Mouse (Mus musculus) heart, adult 2 months (tissue): ENCODE measurements at regions not wholly inside any gene's neighbourhood (a gene's known extent, or its start where the extent isn't known, plus 50 kb on each side); places are given as distances from the start of the nearest gene placed in this dataset.
A peak's percentile ranks its signal among the peaks of the same experiment; 100 is the strongest.

Experiments
- DNase-seq, 2 experiments: peaks; one replicate each; pipeline ENCODE4 v3.0.0; 2021
- H3K27ac ChIP-seq: fragments of 200-600 bp; 2 replicates; pipeline ENCODE4 v1.8.1; 2022
- H3K27me3 ChIP-seq: fragments of 200-500 bp; 2 replicates; pipeline ENCODE4 v1.6.1; 2012; ENCODE audit warnings: mild to moderate bottlenecking, low read length, inconsistent platforms, mixed read lengths; ENCODE audit not compliant: control insufficient read depth, insufficient read depth
- H3K36me3 ChIP-seq: fragments of 200-500 bp; 2 replicates; pipeline ENCODE4 v1.6.1; 2012; ENCODE audit warnings: low read length, inconsistent platforms; ENCODE audit not compliant: control insufficient read depth, insufficient read depth
- H3K4me1 ChIP-seq: fragments of 200-500 bp; 2 replicates; pipeline ENCODE4 v1.6.1; 2011; ENCODE audit warnings: low read length; ENCODE audit not compliant: control insufficient read depth, insufficient read depth
- H3K4me3 ChIP-seq: fragments of 200-600 bp; 2 replicates; pipeline ENCODE4 v1.8.1; 2022
- H3K79me2 ChIP-seq: fragments of 200-500 bp; replicated peaks from 2 replicates; pipeline ENCODE4 v1.6.1; 2012; ENCODE audit warnings: mild to moderate bottlenecking, inconsistent platforms, low read length, moderate library complexity, mixed read lengths; ENCODE audit not compliant: control insufficient read depth, insufficient read depth
- H3K9ac ChIP-seq: fragments of 200-500 bp; 2 replicates; pipeline ENCODE4 v1.6.1; 2012; ENCODE audit warnings: low read depth, mild to moderate bottlenecking, control low read depth, inconsistent platforms, low read length, mixed read lengths
- CTCF ChIP-seq: fragments of 200-600 bp; IDR thresholded peaks from 2 replicates; pipeline ENCODE4 v1.8.1; 2022; ENCODE audit warnings: antibody characterized with exemption, mild to moderate bottlenecking, moderate library complexity
- EP300 ChIP-seq: fragments of 200-500 bp; IDR thresholded peaks from 2 replicates; pipeline ENCODE4 v1.6.1; 2011; ENCODE audit warnings: low read depth, low read length, control low read depth; ENCODE audit not compliant: insufficient read depth
- POLR2A ChIP-seq: fragments of 200-500 bp; IDR thresholded peaks from 2 replicates; pipeline ENCODE4 v1.6.1; 2011; ENCODE audit warnings: mild to moderate bottlenecking, low read depth, low read length, control low read depth; ENCODE audit not compliant: insufficient read depth
- WGBS: fragments of 180-500 bp; shearing (Covaris S2); methylation state at CpG from one replicate; pipeline ENCODE4 v1.1.7; 2018; 5-methylcytosine and 5-hydroxymethylcytosine counted together
- intact Hi-C: fragments of 180-260 bp; cut with DNase I; formaldehyde crosslinking; loops from one replicate; pipeline ENCODE4 v1.15.1; 2025

DNA sequence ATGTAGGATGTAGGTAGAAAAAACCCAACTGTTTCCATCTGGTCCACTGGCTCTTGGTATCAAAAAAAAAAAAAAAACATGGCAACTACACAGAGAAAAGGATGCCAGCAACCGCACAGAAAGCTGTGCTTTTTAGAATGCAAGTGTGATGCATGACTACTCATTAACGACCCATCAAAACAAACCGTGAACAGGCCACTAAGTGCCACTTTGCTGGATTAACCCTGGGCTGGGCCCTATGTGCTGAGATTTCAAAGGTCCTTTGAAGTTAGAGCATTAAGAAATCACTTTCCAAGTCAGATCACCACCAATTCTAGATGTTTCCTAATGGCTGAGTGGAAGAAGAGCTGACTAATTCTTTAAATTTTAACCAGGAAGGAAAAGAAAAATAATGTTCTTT is 73.7 kb upstream of the Magi3 start:
- Histone ChIP-seq H3K27me3 (no peaks in the 10 kb centered on the region), H3K27ac (no peak overlapping the region), H3K36me3 (no peaks in the 10 kb centered on the region; the same call in 1 of the 2 replicates), H3K9ac (no peak overlapping the region), H3K79me2 (no peaks in the 10 kb centered on the region), H3K4me3 (no peak overlapping the region), H3K4me1 (peaks cover 8% of the 10 kb centered on the region)
- intact Hi-C loops, result no loop called here
- DNase-seq, result no peak
- TF ChIP-seq CTCF, result no peak
- no peak for TF ChIP-seq POLR2A
- no peak for TF ChIP-seq EP300
- 78% methylated on average over 3 of the region's 3 CpGs for WGBS

DNA sequence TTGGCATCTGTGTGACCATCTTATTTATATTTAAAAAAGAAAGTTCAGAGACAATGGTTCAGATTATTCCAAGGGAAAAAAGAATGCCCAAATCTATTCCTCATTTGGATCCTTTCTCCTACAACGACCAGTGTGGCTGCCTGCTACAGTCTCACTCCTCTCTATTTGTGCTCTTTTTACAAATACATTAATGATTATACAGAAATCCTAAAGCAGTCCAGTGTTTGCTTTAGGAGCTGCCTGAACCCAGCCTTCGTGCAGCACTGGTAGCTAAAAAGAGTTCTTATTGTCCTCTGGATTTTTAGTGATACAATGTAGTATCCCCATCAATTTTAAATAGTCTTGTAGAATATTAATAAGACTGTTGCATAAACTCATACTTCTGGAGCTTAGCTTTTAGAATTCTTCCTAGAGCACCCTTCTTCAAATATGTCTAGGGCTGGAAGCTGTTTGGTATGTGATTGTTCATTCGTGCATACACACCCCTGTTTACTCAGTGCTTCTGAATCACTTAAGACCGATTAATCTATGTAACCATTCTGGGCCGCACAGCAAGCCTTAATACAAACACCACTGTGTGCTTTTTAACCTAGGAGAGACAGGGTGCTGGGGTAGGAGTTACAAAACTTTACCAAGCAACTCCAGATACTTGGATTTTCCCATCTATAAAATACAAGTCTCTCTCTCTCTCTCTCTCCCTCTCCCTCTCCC is 69.0 kb upstream of the Magi3 start:
- 83% methylated on average over 5 of the region's 5 CpGs for WGBS
- H3K27me3 ChIP-seq, result no peaks in the 10 kb centered on the region
- no peaks in the 10 kb centered on the region for H3K36me3 ChIP-seq
- H3K79me2 ChIP-seq, result no peaks in the 10 kb centered on the region
- H3K27ac ChIP-seq, result no peak overlapping the region
- no peaks in the 10 kb centered on the region for H3K4me1 ChIP-seq
- H3K9ac ChIP-seq, result no peak overlapping the region
- intact Hi-C loops, result no loop called here
- no peak for TF ChIP-seq POLR2A
- no peak for TF ChIP-seq EP300
- TF ChIP-seq CTCF, result no peak
- H3K4me3 ChIP-seq, result no peak overlapping the region
- DNase-seq, result no peak

DNA sequence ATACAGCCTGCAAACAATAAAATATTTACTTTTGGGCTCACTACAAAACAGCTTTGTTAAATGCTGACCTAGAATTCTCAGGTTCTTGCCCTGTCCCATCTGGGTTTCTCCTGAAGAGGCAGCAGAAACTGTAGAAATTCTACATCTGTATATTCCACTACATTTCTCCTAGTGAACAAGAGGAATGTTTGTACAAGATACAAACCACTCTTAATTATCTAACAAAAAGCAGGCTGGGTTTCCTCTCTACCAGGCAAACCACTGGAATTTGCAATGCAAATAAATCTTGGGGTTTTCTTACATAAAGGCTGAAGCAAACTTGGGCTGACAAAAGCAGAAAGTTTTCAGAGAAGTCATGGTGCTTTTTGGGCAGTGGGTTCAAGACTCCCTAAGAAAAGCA is 67.7 kb upstream of the Magi3 start:
- no peak overlapping the region for H3K9ac ChIP-seq
- H3K27ac ChIP-seq, result no peak overlapping the region
- no peaks in the 10 kb centered on the region for H3K4me1 ChIP-seq
- no peaks in the 10 kb centered on the region for H3K79me2 ChIP-seq
- no peaks in the 10 kb centered on the region for H3K36me3 ChIP-seq
- intact Hi-C loops, result no loop called here
- TF ChIP-seq EP300 (no peak), CTCF (no peak), POLR2A (no peak)
- DNase-seq, result no peak
- H3K4me3 ChIP-seq, result no peak overlapping the region
- H3K27me3 ChIP-seq, result no peaks in the 10 kb centered on the region

DNA sequence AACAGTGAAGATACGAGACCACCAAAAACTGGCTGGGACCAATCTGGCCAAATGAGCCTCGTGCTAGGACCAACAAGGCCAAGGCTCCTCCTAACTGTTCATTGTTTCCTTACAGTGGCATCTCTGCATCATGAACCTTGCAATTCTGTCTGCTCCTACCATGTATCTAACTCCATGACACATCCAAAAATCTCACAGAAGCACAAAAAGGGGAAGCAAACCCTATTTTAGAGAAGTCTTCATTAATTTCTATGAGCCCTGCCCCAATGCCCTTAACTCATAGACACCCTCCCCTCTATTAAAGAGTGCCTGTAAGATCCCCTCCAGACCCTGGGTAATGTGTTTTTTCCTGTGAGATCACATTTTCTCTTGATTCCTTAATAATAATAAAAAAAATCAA is 64.8 kb upstream of the Magi3 start:
- Histone ChIP-seq H3K27me3 (no peaks in the 10 kb centered on the region), H3K79me2 (no peaks in the 10 kb centered on the region), H3K4me3 (no peak overlapping the region), H3K27ac (no peak overlapping the region), H3K4me1 (no peaks in the 10 kb centered on the region), H3K36me3 (no peaks in the 10 kb centered on the region), H3K9ac (no peak overlapping the region)
- WGBS, result 93% methylated on average over 2 of the region's 2 CpGs
- no peak for DNase-seq
- TF ChIP-seq EP300 (no peak), POLR2A (no peak), CTCF (no peak)
- intact Hi-C loops, result loop anchor here (5.0 kb wide), 1 partner anchor 43 kb away; no protein-coding TSS in a partner anchor

DNA sequence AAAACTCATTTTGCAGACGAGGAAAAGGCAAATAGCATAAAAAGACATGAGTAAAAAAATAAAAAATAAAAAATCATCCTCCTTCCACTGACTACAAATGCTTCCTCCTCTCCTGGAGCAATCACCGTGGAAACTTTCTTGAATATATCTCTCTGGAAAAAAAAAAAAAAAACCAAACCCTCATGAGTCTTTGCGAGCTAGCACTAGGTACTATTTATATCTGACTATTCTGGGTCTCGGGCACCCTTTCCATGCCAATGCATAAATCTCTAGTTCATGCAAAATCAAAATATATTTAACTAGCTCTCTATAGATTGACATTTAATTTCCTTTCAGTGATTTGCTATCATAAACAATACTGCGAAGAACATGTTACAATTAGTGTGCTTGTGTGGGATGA is 63.7 kb upstream of the Magi3 start:
- Histone ChIP-seq H3K4me3 (no peak overlapping the region), H3K27me3 (no peaks in the 10 kb centered on the region), H3K36me3 (no peaks in the 10 kb centered on the region), H3K9ac (no peak overlapping the region), H3K4me1 (no peaks in the 10 kb centered on the region), H3K27ac (no peak overlapping the region), H3K79me2 (no peaks in the 10 kb centered on the region)
- 41% methylated on average over 5 of the region's 5 CpGs for WGBS
- no peak for DNase-seq
- intact Hi-C loops, result loop anchor here (5.0 kb wide), 1 partner anchor 42 kb away; no protein-coding TSS in a partner anchor
- TF ChIP-seq POLR2A, result no peak
- no peak for TF ChIP-seq EP300
- TF ChIP-seq CTCF, result no peak

DNA sequence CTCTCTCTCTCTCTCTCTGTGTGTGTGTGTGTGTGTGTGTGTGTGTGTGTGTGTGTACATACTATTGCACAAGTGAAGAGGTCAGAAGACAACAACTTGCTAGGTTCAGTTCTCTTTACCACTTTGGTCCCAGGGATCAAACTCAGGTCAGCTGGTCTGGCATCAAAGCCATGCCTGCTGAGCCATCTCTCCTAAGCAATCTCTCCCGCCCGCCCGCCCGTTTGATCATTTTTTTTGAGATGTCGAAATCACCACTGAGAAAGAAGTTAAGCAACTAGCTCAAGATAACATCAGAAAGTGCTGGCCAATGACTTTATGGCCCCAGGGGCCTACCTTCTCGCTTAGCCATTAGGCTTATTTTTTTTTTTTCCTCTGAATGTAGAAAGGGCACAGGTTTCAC is 59.3 kb upstream of the Magi3 start:
- TF ChIP-seq POLR2A, result no peak
- no peak for TF ChIP-seq CTCF
- TF ChIP-seq EP300, result no peak
- WGBS, result 86% methylated on average over 6 of the region's 6 CpGs
- peak in 1 of 2 experiments; percentile 7 for DNase-seq
- Histone ChIP-seq H3K4me1 (no peaks in the 10 kb centered on the region), H3K27ac (no peak overlapping the region), H3K27me3 (no peaks in the 10 kb centered on the region), H3K9ac (no peak overlapping the region), H3K36me3 (no peaks in the 10 kb centered on the region), H3K4me3 (no peak overlapping the region), H3K79me2 (no peaks in the 10 kb centered on the region)
- intact Hi-C loops, result no loop called here
